Mouse (Mus musculus) neural tube, embryonic 12.5 days (tissue): Measurements from ENCODE around the gene Arf3. TPM values are rescaled to one million over a fixed set of nuclear protein-coding genes. Genes with fewer than 3 reads are reported as not detected.

Experiments used
- ATAC-seq: fragments of 200-750 bp; cut with Nextera tagmentation; 2 replicates; pipeline ENCODE4 v1.8.0; 2017; ENCODE audit warnings: low read depth, mild to moderate bottlenecking, moderate TSS enrichment, moderate library complexity; ENCODE audit not compliant: low FRiP score
- H3K27ac ChIP-seq: fragments of 300-500 bp; sonication (generic); 2 replicates; pipeline ENCODE4 v1.5.1; 2016
- H3K27me3 ChIP-seq: fragments of 300-500 bp; sonication (generic); replicated peaks from 2 replicates; pipeline ENCODE4 v1.6.1; 2016; ENCODE audit warnings: mild to moderate bottlenecking
- H3K36me3 ChIP-seq: fragments of 300-500 bp; sonication (generic); 2 replicates; pipeline ENCODE4 v1.6.1; 2016; ENCODE audit warnings: mild to moderate bottlenecking
- H3K4me1 ChIP-seq: fragments of 300-500 bp; sonication (generic); 2 replicates; pipeline ENCODE4 v1.6.1; 2016
- H3K4me2 ChIP-seq: fragments of 300-500 bp; sonication (generic); replicated peaks from 2 replicates; pipeline ENCODE4 v1.6.1; 2016; ENCODE audit warnings: mild to moderate bottlenecking
- H3K4me3 ChIP-seq: fragments of 300-500 bp; sonication (generic); 2 replicates; pipeline ENCODE4 v1.5.1; 2016
- H3K9ac ChIP-seq: fragments of 300-500 bp; sonication (generic); 2 replicates; pipeline ENCODE4 v1.6.1; 2016; ENCODE audit warnings: mild to moderate bottlenecking
- H3K9me3 ChIP-seq: fragments of 300-500 bp; sonication (generic); 2 replicates; pipeline ENCODE4 v1.6.1; 2016; ENCODE audit warnings: mild to moderate bottlenecking
- WGBS: fragments of 180-500 bp; shearing (Covaris S2); methylation state at CpG from one replicate; pipeline ENCODE4 v1.1.7; 2016; 5-methylcytosine and 5-hydroxymethylcytosine counted together
- polyA plus RNA-seq: library from polyadenylated mRNA; unstranded; fragments of >200 nt; fragmentation: Nextera tagmentation; extraction: Ambion mirVana; gene quantifications from 2 replicates; pipeline ENCODE4 v1.2.1, GENCODE M21; 2016

Arf3 gene
- polyA plus RNA-seq, 1 experiment from 2014 or later: 77.4 TPM

DNA sequence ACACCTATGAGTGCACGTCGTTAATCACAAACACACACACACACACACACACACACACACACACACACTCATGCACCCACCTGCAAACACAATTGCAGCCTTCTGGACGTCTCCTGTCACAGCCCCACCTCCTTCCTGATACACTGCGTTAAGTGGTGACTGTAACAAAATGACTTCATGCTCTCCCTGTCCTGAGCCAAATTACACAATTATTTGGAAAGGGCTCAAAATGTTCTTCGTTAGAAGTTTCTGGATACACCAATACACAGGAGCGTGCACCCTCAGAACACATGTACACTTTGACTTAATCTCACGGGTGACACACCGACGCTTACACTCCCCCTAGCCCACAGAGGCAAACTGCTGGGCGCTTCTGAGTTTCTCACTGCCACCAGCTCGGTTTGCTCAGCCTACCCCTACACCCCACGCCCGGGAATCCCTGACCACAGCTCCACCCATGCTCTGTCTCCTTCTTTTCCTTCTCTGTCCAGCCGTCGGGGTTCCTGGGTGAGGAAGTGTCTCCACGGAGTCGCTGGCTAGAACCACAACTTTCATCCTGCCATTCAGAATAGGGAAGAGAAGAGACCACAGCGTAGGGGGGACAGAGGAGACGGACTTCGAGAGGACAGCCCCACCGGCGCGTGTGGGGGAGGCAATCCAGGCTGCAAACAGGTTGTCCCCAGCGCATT is 26.1 kb upstream of the Arf3 start:
- H3K27ac ChIP-seq: no peak overlapping the region
- ATAC-seq: no peak
- peak overlapping the region; percentile 37 for H3K4me2 ChIP-seq
- peaks cover 25% of the 10 kb centered on the region for H3K4me1 ChIP-seq
- H3K9me3 ChIP-seq: 0 out of 2 replicates have a peak, but pooled peaks cover 3% of the 10 kb centered on the region
- 9% methylated on average over 24 of the region's 24 CpGs for WGBS
- peak overlapping the region; percentile 16; the same call in 1 of the 2 replicates for H3K4me3 ChIP-seq
- peaks cover 87% of the 10 kb centered on the region for H3K27me3 ChIP-seq
- 0 out of 2 replicates have a peak overlapping the region, but pooled peaks have one; percentile 29 for H3K9ac ChIP-seq
- no peaks in the 10 kb centered on the region for H3K36me3 ChIP-seq

DNA sequence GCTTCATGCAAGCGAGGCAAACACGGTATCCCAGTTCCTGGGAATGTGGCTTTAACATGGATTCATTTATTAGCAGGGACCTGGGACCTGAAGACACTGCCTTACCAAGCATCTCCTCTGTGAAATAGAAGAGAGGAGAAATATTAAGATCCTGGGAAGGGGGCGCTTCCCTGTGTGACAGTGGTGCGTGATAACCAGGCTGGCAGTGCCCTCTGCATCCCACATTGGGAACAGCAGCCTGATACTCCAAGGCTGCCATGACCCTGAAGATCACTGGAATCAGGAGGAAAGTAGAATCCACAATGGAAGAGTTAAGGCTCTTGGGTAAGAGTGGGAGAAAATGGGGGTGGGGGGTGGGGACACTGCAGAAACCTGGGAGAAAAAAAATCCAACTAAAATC is 24.9 kb upstream of the Arf3 start:
- H3K4me3 ChIP-seq: no peak overlapping the region
- H3K27me3 ChIP-seq: peaks cover 76% of the 10 kb centered on the region
- H3K36me3 ChIP-seq: no peaks in the 10 kb centered on the region
- H3K27ac ChIP-seq: no peak overlapping the region
- H3K4me2 ChIP-seq: no peak overlapping the region
- H3K9ac ChIP-seq: no peak overlapping the region
- peaks cover 20% of the 10 kb centered on the region for H3K4me1 ChIP-seq
- no peak for ATAC-seq
- H3K9me3 ChIP-seq: 0 out of 2 replicates have a peak, but pooled peaks cover 3% of the 10 kb centered on the region
- 34% methylated on average over 4 of the region's 4 CpGs for WGBS

DNA sequence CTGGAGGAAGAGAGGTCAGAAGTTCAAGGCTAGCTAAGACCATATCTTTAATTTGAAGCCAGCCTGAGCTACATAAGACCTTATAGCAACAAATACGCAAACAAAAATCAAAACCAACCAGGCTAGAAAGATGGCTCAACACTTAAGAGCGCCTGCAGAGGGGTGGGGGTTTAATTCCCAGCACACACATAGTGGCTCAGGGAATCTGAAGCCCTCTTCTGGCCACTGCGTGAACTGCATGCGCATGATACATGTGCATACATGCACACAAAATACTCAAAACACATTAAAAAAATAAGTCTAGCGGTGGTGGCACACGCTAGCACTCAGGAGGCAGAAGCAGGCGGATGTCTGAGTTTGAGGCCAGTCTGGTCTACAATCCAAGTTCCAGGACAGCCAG is 22.7 kb upstream of the Arf3 start:
- WGBS: 41% methylated on average over 7 of the region's 7 CpGs
- Histone ChIP-seq H3K9me3 (0 out of 2 replicates have a peak, but pooled peaks cover 3% of the 10 kb centered on the region), H3K27ac (no peak overlapping the region), H3K9ac (no peak overlapping the region), H3K4me3 (no peak overlapping the region), H3K27me3 (peaks cover 76% of the 10 kb centered on the region), H3K4me2 (no peak overlapping the region), H3K36me3 (no peaks in the 10 kb centered on the region), H3K4me1 (peaks cover 8% of the 10 kb centered on the region)
- ATAC-seq: no peak

DNA sequence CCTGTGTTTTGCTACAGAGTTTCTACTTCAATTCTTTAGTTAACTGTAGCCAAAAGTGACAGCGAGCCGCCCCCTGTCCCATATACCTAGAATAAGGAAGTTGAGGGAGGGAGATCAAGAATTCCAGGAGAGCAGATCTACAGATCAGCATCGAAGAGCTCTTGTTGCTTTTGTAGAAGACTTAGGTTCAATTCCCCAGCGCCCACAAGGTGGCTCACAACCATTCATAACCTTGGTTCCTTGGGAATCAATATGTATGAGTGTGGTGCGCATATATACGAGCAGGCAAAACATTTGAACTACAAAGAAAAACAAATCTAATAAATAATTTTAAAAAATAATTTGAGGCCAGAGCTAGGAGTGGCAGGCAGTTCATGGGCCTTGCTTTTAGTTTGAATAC is 18.2 kb upstream of the Arf3 start:
- Histone ChIP-seq H3K9me3 (0 out of 2 replicates have a peak, but pooled peaks cover 3% of the 10 kb centered on the region), H3K9ac (no peak overlapping the region), H3K4me1 (peaks cover 32% of the 10 kb centered on the region), H3K4me3 (no peak overlapping the region), H3K27me3 (peaks cover 80% of the 10 kb centered on the region), H3K36me3 (no peaks in the 10 kb centered on the region), H3K4me2 (no peak overlapping the region), H3K27ac (no peak overlapping the region)
- WGBS: 21% methylated on average over 6 of the region's 6 CpGs
- no peak for ATAC-seq

DNA sequence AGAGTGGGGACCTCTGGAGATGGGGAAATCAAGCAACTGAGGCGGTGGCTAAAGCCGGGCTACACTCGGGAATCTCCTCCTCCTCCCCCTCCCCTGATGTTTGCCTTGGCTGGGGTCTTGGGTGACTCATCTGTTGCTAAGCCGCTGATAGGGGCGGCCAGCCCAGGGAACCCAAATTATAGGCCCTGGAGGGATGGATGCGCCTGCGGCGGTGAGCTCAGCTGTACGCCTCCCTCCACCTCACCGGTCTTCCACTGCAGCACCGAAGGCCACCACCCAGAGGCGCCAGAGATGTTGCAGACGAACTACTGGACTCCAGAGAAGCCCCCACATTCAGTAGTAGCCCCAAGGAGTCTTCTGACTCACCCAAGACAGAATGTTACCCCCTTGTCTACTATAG is 17.6 kb upstream of the Arf3 start:
- H3K27ac ChIP-seq: no peak overlapping the region
- H3K27me3 ChIP-seq: peaks cover 81% of the 10 kb centered on the region
- H3K9ac ChIP-seq: no peak overlapping the region
- no peak for ATAC-seq
- H3K36me3 ChIP-seq: no peaks in the 10 kb centered on the region
- no peak overlapping the region for H3K4me3 ChIP-seq
- no peak overlapping the region for H3K4me2 ChIP-seq
- WGBS: 3% methylated on average over 13 of the region's 13 CpGs
- H3K9me3 ChIP-seq: no peaks in the 10 kb centered on the region
- H3K4me1 ChIP-seq: peaks cover 37% of the 10 kb centered on the region

DNA sequence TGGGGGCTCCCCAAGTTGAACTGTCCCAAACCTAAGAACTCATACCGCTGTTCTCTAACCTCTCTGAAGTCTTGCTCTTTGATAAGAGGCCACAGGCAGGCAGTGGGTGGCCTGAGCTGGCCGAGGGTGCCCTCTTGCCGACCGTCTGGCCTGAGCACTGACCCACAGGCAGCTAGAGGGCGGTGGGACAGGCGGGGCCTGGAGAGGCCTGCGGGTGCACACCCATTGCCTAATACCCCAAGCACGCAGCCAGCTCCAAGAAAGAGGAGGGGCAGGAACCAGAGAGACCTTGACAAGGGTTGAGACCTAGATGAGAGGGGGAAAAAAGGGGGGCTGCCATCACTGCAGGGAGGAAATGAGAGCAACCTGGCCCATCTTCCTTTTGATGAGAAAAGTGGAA is 17.1 kb upstream of the Arf3 start:
- 5% methylated on average over 8 of the region's 8 CpGs for WGBS
- no peak for ATAC-seq

DNA sequence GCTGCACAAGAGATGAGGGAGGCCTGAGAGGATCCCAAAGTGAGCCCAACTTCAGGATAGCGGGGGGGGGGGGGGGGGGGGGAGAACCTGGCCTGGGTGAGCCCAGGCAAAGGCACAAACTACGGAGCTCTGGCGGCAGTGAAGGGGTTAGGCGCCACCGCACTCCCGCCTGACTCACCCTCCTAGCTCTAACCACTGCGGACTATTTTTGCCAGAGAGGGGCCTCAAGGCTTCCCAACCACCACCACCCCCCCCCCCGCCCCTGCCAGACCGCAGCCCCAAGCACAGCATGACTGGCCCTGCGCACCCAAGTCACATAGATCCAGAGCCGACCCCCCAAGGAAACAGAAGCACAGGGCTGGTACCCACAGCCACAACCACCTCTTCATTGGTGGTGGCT is 15.8 kb upstream of the Arf3 start:
- peaks cover 37% of the 10 kb centered on the region for H3K4me1 ChIP-seq
- H3K9me3 ChIP-seq: no peaks in the 10 kb centered on the region
- no peak for ATAC-seq
- no peak overlapping the region for H3K4me3 ChIP-seq
- peaks cover 92% of the 10 kb centered on the region for H3K27me3 ChIP-seq
- H3K36me3 ChIP-seq: no peaks in the 10 kb centered on the region
- under 1% methylated on average over 8 of the region's 11 CpGs for WGBS
- H3K4me2 ChIP-seq: no peak overlapping the region
- no peak overlapping the region for H3K27ac ChIP-seq
- H3K9ac ChIP-seq: no peak overlapping the region

More for the DNA sequence above, 17.1 kb upstream of the Arf3 start:
- H3K4me2 ChIP-seq: no peak overlapping the region
- H3K9ac ChIP-seq: no peak overlapping the region
- H3K27ac ChIP-seq: no peak overlapping the region
- H3K27me3 ChIP-seq: peaks cover 82% of the 10 kb centered on the region
- no peaks in the 10 kb centered on the region for H3K9me3 ChIP-seq
- peaks cover 37% of the 10 kb centered on the region for H3K4me1 ChIP-seq
- H3K36me3 ChIP-seq: no peaks in the 10 kb centered on the region
- H3K4me3 ChIP-seq: no peak overlapping the region

DNA sequence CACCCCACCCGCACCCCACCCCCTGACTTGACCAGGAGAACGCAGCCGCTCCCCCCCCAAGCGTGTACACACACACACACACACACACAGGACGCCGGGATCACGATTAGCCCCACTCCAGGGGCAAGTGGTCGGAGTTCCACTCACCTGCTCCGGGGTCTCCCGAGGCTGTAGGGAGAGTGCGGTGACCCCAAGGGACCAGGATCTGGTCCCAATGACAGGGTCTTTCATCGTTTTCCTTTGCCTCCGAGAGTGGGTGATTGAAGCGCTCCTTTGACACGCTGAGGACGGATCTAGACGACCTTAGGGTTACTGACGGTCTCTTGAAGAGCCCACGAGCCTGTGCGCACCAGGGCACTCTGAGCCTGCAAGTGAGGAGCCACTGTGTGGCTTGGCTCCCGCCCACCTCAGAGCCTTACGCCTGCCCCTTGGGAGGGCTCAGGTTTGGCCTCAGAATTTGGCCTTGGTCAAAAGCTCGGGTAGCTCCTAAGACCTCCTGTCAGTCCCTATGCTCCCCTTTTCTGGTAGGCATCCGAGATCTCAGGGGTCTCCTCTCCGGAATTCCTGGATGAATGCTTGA is 15.3 kb upstream of the Arf3 start:
- Histone ChIP-seq H3K4me1 (peaks cover 37% of the 10 kb centered on the region), H3K27me3 (peaks cover 96% of the 10 kb centered on the region), H3K27ac (no peak overlapping the region), H3K36me3 (no peaks in the 10 kb centered on the region), H3K9ac (no peak overlapping the region), H3K9me3 (no peaks in the 10 kb centered on the region), H3K4me3 (peak overlapping the region; percentile 16; the same call in 1 of the 2 replicates), H3K4me2 (peak overlapping the region; percentile 45)
- 1% methylated on average over 25 of the region's 25 CpGs for WGBS
- ATAC-seq: no peak

DNA sequence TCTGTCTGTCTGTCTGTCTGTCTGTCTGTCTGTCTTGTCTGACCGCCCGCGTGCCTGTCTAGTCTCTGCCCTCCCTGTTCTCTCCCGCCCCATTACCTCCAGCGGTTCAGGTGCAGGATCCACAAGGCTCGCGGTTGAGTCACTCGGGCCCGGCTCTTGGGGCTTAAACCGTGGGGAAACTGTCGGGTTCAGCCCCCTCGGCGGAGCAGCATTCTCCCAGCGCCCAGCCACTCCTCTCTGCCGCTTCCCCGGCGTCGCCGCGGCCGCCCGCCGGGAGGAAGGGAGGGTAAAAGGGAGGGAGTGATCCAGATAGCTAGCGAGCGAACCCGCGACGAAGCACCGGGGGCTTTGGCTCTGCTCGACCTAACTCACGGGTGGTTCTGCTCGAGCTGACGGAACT is 14.7 kb upstream of the Arf3 start, which contains the start of gene Wnt10b:
Wnt10b (minus strand) TSS at position 389 of the 400 bp plus-strand sequence.
- WGBS: 0% methylated on average over 32 of the region's 33 CpGs
- Histone ChIP-seq H3K4me2 (peak within 1 kb of the TSS; percentile 53), H3K27me3 (peaks cover 99% of the 10 kb centered on the region), H3K4me1 (peaks cover 39% of the 10 kb centered on the region), H3K9me3 (no peaks in the 10 kb centered on the region), H3K27ac (no peak within 1 kb of the TSS), H3K4me3 (peak within 1 kb of the TSS; percentile 16; the same call in 1 of the 2 replicates), H3K9ac (peak within 1 kb of the TSS; percentile 38; the same call in 1 of the 2 replicates), H3K36me3 (no peaks in the 10 kb centered on the region)
- ATAC-seq: no peak

DNA sequence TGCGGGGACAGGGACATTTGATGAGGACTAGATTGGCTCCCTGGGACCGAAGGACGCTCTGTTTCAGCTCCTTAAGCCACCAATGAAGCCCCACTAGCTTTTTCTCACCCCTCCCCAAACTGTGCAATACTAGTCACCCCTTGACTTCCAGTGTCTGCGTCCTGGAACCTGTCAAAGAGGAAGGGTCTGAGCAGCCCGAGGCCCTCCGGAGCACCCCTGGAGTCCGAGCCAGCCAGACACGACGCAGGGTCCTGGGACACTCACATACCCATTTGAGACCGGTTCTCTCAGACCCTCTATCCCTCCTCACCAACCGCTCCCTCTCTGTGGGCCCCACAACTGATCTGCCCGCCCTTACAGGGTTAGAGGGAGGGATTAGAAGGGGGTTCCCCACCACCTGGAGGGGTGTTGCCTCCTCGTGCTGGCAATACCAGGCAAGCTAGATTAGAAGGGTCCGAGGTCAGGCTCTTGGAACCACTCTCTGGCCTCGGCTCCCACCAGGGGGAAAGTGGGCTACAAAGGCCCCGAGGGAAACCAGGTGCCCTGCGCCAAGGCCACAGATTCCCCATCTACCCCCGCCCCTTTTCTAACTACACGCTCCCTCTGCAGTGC is 14.1 kb upstream of the Arf3 start:
- peak overlapping the region; percentile 38; the same call in 1 of the 2 replicates for H3K9ac ChIP-seq
- peak overlapping the region; percentile 16; the same call in 1 of the 2 replicates for H3K4me3 ChIP-seq

DNA sequence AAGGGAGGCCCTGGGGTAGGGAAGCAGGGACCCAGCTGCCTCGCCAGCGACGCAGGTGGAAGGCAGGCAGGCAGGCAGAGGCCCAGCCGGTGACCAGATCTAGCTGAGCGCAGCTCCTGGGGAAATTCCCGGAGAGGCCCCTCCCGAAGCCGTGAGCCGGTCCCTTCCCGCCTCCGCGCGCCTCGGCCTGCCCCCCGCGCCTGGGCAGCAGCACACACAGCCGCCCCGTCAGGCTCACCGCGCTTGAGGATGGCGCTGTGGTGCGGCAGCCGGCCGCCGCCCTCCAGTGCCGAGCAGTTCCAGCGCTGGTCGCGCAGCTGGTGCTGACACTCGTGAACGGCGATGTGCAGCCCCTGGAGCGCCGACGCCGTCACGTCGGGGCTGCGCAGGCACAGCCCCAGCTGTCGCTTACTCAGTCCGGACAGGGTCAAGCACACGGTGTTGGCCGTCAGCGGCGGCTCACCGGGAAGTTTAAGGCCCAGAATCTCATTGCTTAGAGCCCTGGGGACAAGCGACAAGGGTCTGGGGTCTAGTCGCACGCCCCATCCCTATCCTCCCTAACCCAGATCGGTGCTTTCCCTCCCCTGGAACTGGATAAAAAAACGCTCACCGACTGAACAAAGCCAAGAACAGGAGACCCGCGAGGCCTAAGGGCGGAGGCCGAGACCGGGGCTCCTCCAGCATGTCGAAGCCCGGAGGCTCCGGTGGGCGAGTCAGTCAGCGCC is 13.4 kb upstream of the Arf3 start:
- ATAC-seq: peak; percentile 23; the same call in 1 of the 2 replicates
- H3K9me3 ChIP-seq: no peaks in the 10 kb centered on the region
- WGBS: under 1% methylated on average over 62 of the region's 62 CpGs
- peaks cover 47% of the 10 kb centered on the region for H3K4me1 ChIP-seq
- peak overlapping the region; percentile 27 for H3K4me3 ChIP-seq
- H3K4me2 ChIP-seq: peak overlapping the region; percentile 53
- peaks cover 99% of the 10 kb centered on the region for H3K27me3 ChIP-seq
- no peak overlapping the region for H3K27ac ChIP-seq
- H3K9ac ChIP-seq: peak overlapping the region; percentile 17; the same call in 1 of the 2 replicates
- no peaks in the 10 kb centered on the region for H3K36me3 ChIP-seq

More for the DNA sequence above, 14.1 kb upstream of the Arf3 start:
- Histone ChIP-seq H3K36me3 (no peaks in the 10 kb centered on the region), H3K27me3 (peaks cover 99% of the 10 kb centered on the region), H3K4me2 (peak overlapping the region; percentile 53), H3K4me1 (peaks cover 46% of the 10 kb centered on the region), H3K9me3 (no peaks in the 10 kb centered on the region), H3K27ac (no peak overlapping the region)
- WGBS: 2% methylated on average over 19 of the region's 19 CpGs
- no peak for ATAC-seq
